Mouse (Mus musculus) bone marrow macrophage, adult 2 months (primary cell): Measurements from ENCODE around the gene Moxd1.

Experiments used
- CTCF ChIP-seq: IDR thresholded peaks from 2 replicates; pipeline ENCODE4 v1.5.1; 2012; ENCODE audit warnings: low read depth, mild to moderate bottlenecking, low read length, moderate library complexity
- POLR2A ChIP-seq: IDR thresholded peaks from 2 replicates; pipeline ENCODE4 v1.6.1; 2012; ENCODE audit warnings: mild to moderate bottlenecking, low read depth, low read length, borderline replicate concordance

DNA sequence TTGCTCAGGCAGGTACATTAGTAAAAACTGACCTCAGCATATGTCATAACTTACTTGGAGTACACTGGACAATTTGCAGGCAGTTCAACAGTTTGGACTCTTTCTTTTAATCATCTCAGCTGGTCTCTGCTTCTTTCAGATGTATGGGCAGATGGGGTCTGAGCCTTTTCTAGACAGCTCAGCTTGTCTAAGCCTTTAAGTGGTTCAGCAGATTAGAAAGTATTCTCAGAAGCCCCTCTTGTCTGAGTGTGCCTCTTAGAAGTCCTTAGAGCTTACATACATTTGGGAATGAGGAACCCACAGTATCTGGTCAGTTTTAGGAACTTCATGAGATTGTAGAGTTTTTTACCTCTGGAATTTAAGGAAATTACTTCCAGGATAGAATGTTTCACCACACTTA, 28.3 kb downstream of the Moxd1 start:
- TF ChIP-seq CTCF (no peak), POLR2A (no peak)
